Mouse (Mus musculus) spleen, adult 18-20 months (tissue): ENCODE measurements at regions not wholly inside any gene's neighbourhood (a gene's known extent, or its start where the extent isn't known, plus 50 kb on each side); places are given as distances from the start of the nearest gene placed in this dataset.

Source experiments
- DNase-seq, 2 experiments: peaks; one replicate each; pipeline ENCODE4 v3.0.0; 2022; ENCODE audit warnings: mixed read lengths in 2 of 2

DNA sequence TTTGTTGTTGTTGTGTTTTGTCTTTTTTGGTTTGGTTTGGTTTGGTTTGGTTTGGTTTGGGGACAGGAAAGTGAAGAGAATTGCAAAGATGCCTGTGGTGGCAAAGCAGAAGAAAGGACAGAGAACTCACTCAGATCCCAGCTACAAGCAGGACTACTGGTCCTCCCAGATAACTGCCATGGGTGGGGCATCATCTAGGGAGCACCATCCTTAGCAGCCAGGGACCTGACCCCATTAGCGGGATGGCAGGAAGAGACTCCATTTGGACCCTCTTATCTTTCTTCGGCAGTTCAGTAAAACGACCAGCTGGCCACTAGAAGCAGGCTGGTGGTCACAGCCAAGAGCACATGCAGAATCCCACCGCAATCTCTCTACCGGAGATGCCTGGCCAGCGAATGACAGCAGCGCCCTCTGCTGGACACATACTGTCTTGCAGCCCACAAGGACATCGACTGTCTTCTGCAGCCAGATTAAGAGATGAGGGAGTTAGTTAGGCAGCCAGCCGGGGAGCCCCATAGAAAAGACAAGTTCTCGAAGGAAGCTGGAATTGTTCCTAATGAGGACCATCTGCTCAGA lies 119.8 kb downstream of the Gm9195 start:
- peak; percentile 13 to 48 for DNase-seq

DNA sequence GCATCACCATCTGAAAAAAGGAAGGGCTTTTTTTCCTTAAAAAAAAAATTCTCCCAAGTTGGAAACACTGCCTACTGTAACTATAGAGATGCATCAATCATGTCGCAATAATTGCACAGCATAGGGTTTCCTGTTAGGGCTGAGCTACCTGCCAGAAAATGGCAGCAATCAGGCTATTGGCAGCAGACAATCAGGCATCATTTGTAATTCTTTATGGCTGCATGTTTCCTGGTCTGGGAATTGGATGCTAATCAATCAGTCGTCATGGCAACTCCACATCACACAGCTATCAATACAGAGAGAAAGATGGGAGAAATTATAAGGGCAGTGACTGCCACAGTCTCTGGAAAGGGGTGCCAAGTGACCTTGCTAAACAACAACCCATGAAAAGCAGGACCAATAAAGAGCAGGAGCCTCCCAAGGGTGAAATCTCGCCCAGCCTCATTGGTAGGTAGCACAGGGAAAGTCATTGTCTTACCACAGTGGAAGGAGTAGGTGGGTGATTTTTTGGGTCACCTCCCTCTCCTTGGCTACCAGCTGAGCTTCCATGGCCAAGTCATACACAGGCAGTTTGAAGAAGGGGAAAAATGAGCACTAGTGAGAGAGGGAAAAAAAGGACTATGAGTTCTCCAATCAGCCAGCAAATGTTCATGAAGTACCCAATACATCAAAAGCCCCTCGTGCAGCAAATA lies 130.7 kb downstream of the Gm9195 start:
- DNase-seq = no peak

DNA sequence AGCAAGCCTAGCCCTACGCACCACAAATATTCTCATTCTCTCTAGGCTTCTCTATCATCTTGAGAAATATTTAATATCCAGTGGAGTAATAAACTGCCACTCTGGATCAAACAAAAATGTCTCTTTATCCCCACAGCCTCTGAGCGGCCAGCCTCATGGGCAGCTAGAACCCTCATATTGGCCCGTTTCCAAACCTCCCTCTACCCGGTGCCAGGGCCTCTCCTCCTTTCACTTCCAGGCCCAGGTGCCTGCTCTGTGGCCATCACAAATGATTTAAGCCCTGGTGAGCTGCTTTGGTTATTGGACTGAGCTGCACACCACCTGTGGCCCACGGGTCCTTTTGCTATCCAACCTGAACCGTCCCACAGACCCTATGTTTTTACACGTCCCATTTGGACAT lies 131.5 kb downstream of the Gm9195 start:
- no peak for DNase-seq

DNA sequence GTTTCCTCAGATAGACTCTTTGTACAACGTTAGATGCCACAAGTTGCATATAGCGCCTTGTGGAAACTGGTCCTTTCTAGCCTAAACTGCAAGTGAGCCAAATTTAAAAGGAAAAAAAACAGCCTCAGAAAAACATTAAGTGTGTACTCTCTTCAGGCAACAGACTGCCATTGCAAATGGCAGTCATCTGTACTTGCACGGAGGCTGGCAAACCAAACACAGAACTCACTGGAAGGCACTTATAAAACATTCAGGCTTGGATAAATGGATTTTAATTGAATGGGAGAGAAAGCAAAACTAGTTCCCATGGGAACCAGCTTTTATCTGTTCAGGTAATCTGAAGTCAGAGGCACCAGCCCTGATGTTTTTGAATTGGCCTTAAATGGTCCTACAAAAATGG lies 133.7 kb downstream of the Gm9195 start:
- DNase-seq = no peak

DNA sequence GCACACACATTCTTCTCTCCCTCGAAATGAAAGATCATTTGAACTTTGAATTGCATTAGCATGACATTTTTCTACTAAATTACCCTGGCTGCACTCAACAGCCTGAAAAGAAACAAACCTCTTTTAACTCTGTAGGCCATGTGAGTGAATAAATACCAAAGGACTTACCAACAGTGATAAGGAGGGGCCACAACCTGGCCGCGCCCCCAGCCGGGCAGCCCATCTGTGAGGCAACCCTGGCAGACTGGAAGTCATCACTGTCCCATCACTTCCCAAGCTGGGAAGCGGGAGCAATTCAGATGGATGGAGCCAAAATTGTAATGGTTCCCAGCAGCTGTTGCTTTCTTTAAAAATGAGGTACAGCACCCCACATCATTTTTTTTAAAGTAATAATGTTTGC lies 149.5 kb downstream of the Gm9195 start:
- no peak for DNase-seq

DNA sequence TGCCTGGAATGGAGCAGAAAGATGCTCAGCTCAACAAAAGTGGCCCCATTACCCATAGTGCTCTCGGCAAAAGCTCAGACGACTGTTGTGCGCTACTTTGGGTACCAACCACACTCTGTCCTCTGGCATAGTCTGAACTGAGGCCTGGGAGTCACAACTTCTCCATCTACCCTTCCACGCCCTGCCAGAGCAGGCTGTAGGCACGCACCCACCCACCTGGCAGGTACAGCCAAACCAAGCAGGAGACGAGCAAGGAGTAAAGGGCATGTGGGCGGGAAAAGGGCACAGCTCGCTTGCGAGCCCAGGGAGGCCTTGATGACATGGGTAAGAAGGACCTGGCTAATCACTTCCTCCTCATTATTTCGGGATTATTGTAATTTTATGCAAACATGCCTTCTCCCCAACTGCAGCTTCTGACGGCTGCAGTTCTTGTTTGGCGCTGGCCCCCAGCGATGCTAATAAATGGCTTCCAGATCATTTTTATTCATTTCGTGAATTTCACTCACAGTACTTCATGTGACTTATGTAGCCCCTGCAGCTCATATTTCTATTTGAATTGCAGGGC lies 150.0 kb downstream of the Gm9195 start:
- DNase-seq = no peak

DNA sequence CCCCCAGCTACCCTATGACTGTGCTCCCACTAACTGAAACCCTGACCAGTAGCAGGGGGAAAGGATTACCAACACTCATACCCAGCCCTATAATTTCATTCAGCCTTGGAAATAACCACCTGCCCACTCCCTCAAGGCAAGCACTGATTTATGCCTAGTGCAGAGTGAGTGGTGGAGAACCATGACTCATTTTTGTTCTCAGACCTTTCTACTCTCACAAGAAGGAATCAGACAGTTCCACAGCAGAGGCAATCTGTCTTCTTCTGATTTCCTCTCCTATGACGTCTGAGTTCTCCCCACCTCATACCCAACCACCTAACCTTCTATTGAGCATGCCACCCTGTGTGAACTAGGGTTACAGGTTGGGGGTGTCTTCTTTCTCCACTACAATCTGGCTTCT lies 153.6 kb downstream of the Gm9195 start:
- DNase-seq = no peak

DNA sequence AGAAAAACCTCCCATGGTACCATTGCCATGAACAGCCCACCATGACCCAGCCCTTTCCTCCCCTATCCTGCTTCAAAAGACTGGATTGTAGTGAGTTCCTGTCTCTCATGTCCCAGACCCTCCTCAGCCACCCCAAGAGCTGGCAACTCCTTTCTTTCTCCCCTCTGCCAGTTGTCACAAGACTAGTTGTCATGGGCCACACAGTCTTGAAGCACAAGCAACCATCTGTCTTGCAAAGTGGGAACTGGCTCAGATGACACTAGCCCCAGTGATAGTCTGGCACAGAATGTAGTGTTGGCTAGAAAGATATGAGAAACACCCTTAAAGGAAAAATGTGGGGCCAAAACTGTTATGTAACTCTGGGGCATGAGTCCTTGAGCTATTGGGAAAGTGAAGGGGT lies 187.8 kb downstream of the Gm9195 start:
- DNase-seq = no peak

DNA sequence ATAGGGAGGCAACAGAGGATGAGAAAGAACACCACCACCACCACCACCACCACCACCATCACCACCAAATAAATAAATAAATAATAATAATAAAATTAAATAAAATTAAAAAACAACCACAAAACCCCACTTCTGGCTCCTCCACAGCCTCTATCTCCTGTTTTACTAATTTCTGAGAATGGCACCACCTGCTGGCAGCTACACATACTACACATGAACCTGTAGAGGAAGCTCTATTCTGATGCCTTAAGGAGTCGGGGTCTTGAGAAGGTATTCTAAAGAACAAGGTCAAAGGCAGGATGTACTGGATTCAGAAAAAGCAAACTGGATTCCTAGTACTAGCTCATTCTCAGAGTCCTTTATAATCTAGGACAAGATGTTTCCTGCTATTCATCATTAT lies 191.6 kb downstream of the Gm9195 start:
- DNase-seq = peak in 1 of 2 experiments; percentile 39

DNA sequence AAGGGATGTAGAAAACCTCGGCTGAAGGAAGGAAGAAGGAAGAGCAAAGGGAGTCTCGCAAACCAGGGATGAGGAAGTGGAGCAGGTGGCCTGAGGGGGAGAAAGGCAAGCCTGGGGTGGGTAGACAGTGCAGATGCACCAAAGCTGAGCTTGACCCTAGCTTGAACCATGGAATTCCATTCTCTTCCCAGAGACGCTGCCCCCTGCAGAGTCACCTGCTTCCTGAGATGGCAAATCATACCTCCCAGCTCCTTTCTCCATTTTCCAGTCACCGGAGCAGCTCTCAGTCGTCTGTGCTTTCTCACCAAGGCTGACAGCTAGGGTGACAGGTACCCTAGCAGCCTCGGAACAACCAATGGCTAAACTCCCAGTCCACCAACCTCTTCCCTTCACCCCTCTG lies 197.0 kb downstream of the Gm9195 start:
- no peak for DNase-seq

DNA sequence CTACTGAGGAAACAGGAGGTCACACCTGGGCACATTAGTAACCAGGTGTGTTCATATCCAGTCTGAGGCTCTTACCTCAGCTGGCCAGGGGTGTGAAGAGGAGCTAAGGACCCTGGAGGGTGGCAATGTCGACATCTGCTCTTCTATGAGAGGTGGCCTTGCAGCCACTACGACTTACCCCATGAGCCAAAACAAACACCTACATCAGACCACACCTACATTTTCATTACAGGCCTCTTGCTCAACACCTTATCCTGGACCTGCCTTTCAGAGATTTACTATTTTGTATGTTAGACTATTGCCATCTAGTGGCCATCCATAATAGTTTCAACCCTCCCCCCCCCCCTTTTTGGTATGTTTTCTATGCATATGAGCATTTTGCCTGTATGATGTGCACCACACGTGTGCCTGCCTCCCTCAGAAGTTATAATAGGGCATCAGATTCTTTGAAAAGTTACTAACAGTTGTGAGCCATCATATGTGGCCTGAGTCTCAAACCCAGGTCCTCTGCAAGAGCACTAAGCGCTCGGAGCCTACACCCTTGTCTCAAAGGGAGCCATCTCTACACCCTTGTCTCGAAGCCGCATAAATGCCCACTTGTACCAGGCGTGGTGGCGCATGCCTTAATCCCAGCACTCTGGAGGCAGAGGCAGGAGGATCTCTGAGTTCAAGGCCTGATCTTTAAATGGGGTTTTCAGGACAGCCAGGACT lies 197.8 kb downstream of the Gm9195 start:
- no peak for DNase-seq

DNA sequence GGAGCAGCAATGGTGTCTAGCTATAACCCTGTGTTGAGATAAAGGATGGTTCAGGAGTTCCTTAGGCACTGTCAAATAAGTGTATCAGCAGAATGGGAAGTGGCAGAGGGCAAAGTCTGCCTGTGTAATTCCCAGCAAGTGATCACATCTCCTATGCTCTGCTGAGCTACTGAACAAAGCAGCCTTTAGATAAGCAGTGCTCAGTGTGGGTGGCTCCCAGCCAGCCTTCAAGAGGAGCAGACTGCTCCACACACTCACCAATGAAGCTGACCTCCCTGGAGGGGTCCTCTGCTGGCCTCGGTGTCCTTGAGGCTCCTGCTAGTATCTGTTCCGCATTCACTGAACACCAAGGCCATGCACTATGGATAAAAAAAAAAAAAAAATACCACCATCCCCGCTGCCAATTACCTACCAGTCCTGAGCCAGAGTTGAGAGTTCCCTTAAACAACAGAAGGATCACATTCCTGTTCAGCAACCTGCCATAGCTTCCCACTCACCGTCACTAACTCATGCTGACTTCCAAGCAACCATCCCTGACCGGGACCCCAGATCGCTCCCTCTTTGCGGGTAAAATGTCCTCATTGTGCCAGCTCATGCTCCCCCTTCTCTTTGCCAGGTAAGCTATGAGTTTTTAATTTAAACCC lies 198.9 kb downstream of the Gm9195 start:
- no peak for DNase-seq

DNA sequence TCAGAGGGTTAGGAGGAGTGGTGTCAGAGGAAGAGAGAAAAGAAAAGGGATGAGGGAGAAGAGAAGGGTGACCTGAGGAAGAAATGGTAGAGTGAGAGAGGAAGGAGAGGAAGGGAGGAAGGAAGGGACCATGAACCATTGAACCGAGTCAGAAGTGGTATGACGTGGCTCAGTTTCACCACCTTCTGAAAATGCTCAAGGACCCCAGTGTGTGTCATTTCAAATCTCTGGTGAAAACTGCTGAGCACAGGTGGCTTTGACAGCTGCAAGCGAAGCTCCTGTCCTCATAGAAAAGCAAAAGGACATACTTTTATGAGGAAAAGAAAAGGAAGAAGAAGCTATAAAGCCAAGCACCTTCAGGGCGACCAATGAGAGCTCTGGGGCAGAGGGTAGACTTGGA lies 214.3 kb downstream of the Gm9195 start:
- no peak for DNase-seq

DNA sequence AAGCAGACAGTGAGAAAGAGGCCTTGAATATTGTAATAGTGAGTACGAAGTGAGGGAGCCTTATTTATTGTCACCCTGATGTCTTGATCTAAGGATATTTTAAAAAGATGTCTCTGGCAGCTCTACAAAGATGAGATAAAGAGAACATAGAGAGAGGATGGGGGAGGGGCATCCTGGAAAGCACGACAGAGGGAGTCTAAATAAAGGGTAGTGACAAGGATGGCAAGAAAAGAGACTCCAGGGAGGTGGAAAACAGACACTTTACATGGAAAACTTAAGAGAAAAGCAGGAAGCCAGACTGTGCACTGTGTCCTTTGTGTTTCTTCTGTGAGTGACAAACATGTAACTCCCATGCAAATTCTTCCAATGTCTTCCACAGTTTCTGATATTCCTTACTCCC lies 232.4 kb downstream of the Gm9195 start:
- DNase-seq = no peak

DNA sequence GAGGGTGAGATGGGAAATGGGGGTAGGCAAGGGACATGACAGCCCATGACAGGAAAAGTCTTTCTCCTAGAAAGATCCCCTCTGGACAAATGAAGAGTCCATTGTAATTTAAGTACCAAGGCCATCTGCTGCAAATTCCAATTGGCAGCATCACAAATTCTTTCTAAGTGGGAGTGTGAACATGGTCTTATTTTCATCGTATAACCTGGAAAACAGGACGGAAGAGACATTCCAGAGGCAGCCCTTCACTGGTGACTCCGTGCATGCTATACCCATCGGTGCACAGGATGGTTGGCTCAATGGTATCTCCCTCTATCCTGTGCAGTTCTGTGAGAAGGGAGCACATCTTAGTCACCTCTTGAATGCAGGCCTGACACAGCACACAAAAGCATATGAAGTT lies 249.8 kb downstream of the Gm9195 start:
- no peak for DNase-seq

DNA sequence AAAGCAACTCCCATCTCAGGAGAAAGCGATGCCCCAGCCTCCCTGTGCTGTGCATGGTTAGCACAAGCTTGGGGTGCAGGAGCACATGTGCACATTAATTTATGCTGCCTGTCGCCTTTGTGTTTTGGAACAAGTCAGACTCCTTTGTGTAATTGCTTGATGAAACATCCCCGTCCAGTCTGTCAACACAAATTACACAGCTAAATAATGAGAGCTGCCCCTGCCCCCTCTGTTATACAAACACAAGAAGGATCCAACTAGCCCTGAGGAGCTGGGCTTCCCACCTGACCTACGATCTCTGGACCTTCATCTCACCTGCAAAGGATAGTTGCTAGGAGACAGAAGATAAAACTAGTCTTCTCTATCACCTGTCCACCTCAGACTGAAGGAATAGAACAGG lies 251.4 kb downstream of the Gm9195 start:
- no peak for DNase-seq

DNA sequence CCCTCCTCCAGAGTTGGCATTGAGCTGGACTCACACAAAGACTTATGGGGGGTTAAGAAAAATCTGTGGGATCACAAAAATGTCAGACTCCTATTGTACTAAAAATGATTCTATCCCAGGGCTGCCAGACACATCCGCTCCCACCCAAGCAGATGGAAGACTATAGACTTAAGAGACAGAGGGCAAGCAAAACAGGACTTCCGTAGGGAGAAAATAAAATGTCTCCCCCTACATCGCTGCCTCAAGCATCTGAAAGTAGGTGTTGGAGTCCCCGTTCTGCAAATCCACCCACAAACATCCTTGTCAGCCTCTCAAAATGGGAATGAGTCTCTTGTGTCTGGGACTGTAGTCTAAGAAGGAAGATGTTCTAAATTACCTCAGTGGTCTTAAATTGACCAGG lies 253.3 kb downstream of the Gm9195 start:
- no peak for DNase-seq

DNA sequence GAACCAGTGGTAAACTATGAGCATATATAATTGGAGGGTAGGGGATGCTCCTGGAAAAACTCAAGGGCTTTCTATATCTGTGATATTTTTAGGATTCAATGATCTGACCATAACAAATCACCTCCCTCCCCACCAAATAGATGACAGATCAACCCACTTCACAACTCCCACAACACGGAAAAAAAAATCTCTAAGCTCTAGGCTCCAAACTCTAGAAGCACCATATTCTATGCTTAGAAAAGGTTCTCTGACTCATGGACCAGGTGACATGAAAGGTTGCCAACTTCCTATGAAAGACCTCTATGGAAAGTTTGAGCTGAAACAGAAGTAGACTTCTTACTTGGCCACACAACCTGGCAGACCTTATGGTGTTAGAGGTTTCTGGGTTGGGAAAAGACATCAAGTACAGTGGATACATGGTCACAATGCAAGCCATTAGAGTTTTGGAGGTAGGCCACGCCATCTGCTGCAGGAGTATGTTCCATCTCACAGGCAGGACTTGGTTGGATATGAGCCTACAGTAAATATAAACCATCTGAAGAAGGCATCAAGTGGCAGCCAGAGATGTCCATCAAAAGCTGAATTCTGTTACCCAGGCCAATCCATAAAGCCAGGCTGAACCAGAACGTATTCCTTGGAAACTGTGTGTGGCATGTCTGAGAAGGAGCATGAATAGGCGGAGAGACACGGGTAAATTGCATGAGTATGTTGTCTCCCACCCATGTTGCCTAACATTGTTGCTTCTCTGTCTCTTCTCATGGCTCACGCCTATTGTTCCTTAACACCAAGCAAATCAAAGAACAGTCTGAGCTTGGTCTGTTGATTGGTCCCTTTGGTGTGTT lies 257.2 kb downstream of the Gm9195 start:
- no peak for DNase-seq

DNA sequence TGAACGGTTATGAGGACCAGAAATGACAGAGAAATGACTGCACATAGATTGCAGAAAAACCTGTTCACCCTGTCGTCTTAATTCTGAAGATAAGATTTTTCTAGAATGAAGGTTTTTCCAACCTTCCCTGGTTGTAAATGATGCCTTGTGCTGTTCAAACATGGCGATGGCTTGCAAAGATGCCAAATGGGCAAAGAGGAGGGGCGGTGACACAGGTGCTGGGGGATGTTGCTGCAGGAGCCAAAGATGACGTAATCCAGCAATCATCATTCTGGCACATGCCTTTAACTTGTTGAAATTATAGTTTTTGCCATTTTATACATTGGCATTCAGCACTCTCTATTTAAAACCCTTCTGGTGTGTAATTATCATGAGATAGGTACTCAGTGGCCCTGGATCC lies 263.8 kb downstream of the Gm9195 start:
- no peak for DNase-seq

DNA sequence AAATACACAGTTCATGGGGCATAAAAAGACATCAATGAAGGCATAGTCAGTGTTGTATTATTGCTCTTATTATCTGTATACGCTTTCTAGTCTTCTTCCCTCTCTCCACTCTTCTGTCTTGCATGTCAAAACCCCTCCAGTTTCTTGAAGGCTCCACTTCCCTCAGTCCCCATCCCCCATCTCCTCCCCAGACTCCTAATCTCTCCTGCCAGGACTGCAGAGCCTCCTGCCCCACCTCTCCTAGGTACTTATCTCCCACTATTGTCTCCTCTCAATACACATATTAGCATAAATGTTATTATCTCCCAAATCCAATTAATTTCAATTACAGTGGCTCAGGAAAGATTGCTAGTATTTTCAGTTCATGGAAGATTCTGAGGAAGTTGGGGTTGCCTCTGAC lies 264.2 kb downstream of the Gm9195 start:
- no peak for DNase-seq

DNA sequence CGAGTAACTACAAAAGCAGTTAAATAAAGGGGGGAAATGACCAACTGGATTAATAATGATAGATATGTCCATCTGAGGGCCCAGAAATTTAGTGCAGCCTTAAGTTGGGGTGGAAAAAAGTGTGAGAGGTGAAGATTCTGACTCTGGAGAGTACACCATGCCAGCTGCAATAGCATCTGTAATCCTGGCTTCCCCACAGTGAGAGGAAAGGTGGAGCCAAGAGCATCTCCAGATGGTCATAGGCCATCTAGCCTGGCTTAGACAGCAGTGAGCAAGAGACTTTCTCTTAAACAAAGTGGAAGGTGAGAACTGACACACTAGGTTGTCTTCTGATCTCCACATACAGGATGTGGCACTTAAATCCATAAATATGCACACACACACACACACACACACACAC lies 264.7 kb downstream of the Gm9195 start:
- no peak for DNase-seq

DNA sequence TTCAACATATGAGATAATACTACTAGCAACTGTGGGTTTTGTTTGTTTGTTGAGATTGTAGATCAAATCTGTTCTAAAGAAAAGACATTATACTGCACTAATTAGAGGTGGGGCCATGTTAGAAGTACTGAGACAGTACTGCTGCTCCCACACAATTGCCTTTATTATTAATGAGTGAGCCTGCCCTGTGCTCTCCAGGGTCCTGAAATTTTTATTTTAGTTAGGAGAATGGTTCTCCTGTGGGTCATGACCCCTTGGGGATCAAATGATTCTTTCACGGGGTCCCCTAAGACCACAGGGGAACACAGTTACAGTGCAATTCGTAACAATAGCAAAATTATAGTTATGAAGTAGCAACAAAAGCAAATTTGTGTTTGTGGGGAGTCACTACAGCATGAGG lies 268.8 kb downstream of the Gm9195 start:
- DNase-seq = no peak

DNA sequence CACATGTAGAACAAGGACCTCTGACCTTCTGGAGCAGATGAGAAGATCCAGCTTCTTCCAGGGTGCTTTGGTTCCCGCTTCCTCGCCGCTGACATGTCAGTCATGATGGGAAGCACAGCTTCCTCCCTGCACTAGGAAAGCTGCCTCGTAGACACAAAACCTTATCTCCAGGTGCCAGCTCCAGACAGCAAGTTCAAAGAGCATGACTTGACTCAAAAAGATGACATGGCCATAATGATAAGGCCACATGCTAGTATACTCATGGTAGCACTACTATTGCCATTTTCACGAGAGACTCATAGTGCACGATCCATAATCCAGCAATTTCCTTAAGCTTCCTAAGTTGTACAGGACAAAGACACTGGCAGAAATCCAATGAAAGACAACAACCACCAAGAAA lies 272.1 kb downstream of the Gm9195 start:
- DNase-seq = no peak
